11 mouse cellular contexts compared by ENCODE assay signal in the genomic region with DNA sequence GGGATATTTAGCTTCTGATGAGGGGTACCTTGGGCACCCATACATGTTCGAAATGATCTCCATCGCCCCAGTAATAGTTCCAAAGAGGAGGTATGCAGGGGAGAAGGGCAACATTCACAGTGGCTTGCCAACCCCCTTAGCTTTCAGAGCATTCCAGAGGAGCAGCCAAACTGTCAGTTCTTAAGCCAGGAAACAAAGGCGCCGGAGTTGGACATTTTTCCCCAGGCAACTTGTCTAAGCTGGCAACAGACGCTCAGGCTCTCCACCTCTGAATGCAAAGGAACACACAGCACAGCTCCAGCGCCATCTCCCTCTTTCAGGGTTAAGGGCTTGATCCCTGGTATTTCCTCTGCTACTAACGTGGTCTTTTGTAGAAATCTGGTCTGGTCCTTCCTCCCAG.
DNase-seq lines count a peak whose midpoint lies in the region; ATAC-seq lines count a peak whose summit lies in the region.
"Had no signal": no experiment of that assay in that cellular context is flagged by ENCODE, and none has a peak within 500 bp of the region (broad histone marks: within the 10 kb centered on the region; RNA-seq: fewer than 3 reads in every experiment).

No protein-coding gene starts in this region.

- 45% methylated on average over 7 of the region's 7 CpGs for WGBS in midbrain, embryonic 10.5 days
- 23% methylated on average over 7 of the region's 7 CpGs for WGBS in midbrain, embryonic 16.5 days
- 31% methylated on average over 7 of the region's 7 CpGs for WGBS in embryonic facial prominence, embryonic 11.5 days
- 54% methylated on average over 7 of the region's 7 CpGs for WGBS in kidney, embryonic 16.5 days

- no peak overlapping the region; the same call in 1 of the 2 replicates for H3K4me2 ChIP-seq in midbrain, embryonic 16.5 days (ENCODE audit: low read length)
- H3K4me2 ChIP-seq in embryonic facial prominence, embryonic 11.5 days (ENCODE audit: low read depth, low read length): no peak overlapping the region
- no peak overlapping the region for H3K4me2 ChIP-seq in kidney, embryonic 16.5 days (replicated peaks; ENCODE audit: low read depth, low read length)
- H3K4me2 ChIP-seq: embryonic facial prominence, embryonic 12.5 days had no signal

- no peak for ATAC-seq in midbrain, embryonic 16.5 days
- ATAC-seq in embryonic facial prominence, embryonic 11.5 days (replicated peaks; ENCODE audit: insufficient number of reproducible peaks, low FRiP score, low TSS enrichment, low read depth): no peak
- ATAC-seq in kidney, embryonic 16.5 days (ENCODE audit: low FRiP score, low TSS enrichment): no peak

- peaks cover 55% of the 10 kb centered on the region for H3K27me3 ChIP-seq in midbrain, embryonic 10.5 days (ENCODE audit: low read depth, poor library complexity, severe bottlenecking)
- H3K27me3 ChIP-seq in midbrain, embryonic 16.5 days (ENCODE audit: control insufficient read depth, insufficient read depth, low read depth, low read length): peaks cover 3% of the 10 kb centered on the region; the same call in 1 of the 2 replicates
- no peaks in the 10 kb centered on the region for H3K27me3 ChIP-seq in embryonic facial prominence, embryonic 11.5 days (ENCODE audit: control insufficient read depth, insufficient read depth, low read length)
- H3K27me3 ChIP-seq in kidney, embryonic 16.5 days (ENCODE audit: insufficient read depth, low read length): no peaks in the 10 kb centered on the region

- no peak overlapping the region for H3K4me3 ChIP-seq in midbrain, embryonic 10.5 days
- no peak overlapping the region for H3K4me3 ChIP-seq in midbrain, embryonic 16.5 days (ENCODE audit: low read depth, low read length)
- H3K4me3 ChIP-seq in embryonic facial prominence, embryonic 11.5 days (ENCODE audit: low read depth, low read length): no peak overlapping the region
- H3K4me3 ChIP-seq in kidney, embryonic 16.5 days (ENCODE audit: low read length): no peak overlapping the region
- H3K4me3 ChIP-seq: embryonic facial prominence, embryonic 12.5 days had no signal

- H3K4me1 ChIP-seq in midbrain, embryonic 10.5 days: peaks cover 54% of the 10 kb centered on the region
- H3K4me1 ChIP-seq in midbrain, embryonic 16.5 days (ENCODE audit: control insufficient read depth, insufficient read depth, low read length): peaks cover 7% of the 10 kb centered on the region
- H3K4me1 ChIP-seq in embryonic facial prominence, embryonic 11.5 days (ENCODE audit: control insufficient read depth, insufficient read depth, low read length): no peaks in the 10 kb centered on the region
- H3K4me1 ChIP-seq in kidney, embryonic 16.5 days (ENCODE audit: insufficient read depth, low read length): peaks cover 16% of the 10 kb centered on the region

- peak; percentile 33 for DNase-seq in midbrain, embryonic 10.5 days (ENCODE audit: low spot score)
- DNase-seq in embryonic facial prominence, embryonic 11.5 days (ENCODE audit: low spot score): peak; percentile 55
- peak; percentile 34 for DNase-seq in retina, postnatal 1 day
- no peak for DNase-seq in frontal cortex, adult 2 months (ENCODE audit: extremely low spot score in 1 of 2, low spot score in 1 of 2)
- no peak for DNase-seq in thymus, adult 18-20 months
- DNase-seq: adrenal gland, postnatal 14 days; cerebellum, adult 11 months; heart, postnatal 10 days had no signal

- no peaks in the 10 kb centered on the region for H3K36me3 ChIP-seq in midbrain, embryonic 10.5 days
- H3K36me3 ChIP-seq in midbrain, embryonic 16.5 days (ENCODE audit: control insufficient read depth, insufficient read depth, low read length): no peaks in the 10 kb centered on the region
- no peaks in the 10 kb centered on the region for H3K36me3 ChIP-seq in embryonic facial prominence, embryonic 11.5 days (replicated peaks; ENCODE audit: control insufficient read depth, insufficient read depth, low read depth, low read length)
- no peaks in the 10 kb centered on the region for H3K36me3 ChIP-seq in kidney, embryonic 16.5 days (ENCODE audit: insufficient read depth, low read length)
- H3K36me3 ChIP-seq: embryonic facial prominence, embryonic 12.5 days had no signal

- no peak overlapping the region for H3K27ac ChIP-seq in midbrain, embryonic 10.5 days (replicated peaks)
- H3K27ac ChIP-seq in midbrain, embryonic 16.5 days (ENCODE audit: low read length): no peak overlapping the region
- H3K27ac ChIP-seq in embryonic facial prominence, embryonic 11.5 days (replicated peaks; ENCODE audit: low read depth, low read length): no peak overlapping the region
- H3K27ac ChIP-seq in kidney, embryonic 16.5 days (ENCODE audit: low read length): peak overlapping the region; percentile 31; the same call in 1 of the 2 replicates
- H3K27ac ChIP-seq: embryonic facial prominence, embryonic 12.5 days had no signal

- H3K9me3 ChIP-seq in midbrain, embryonic 10.5 days (replicated peaks): no peaks in the 10 kb centered on the region
- no peaks in the 10 kb centered on the region for H3K9me3 ChIP-seq in midbrain, embryonic 16.5 days (replicated peaks; ENCODE audit: control insufficient read depth, low read length, poor library complexity, severe bottlenecking)
- H3K9me3 ChIP-seq in embryonic facial prominence, embryonic 11.5 days (replicated peaks; ENCODE audit: control insufficient read depth, low read length): no peaks in the 10 kb centered on the region
- no peaks in the 10 kb centered on the region for H3K9me3 ChIP-seq in kidney, embryonic 16.5 days (ENCODE audit: low read length)
- H3K9me3 ChIP-seq: embryonic facial prominence, embryonic 12.5 days had no signal

- no peak overlapping the region for H3K9ac ChIP-seq in midbrain, embryonic 16.5 days (ENCODE audit: low read depth, low read length)
- no peak overlapping the region for H3K9ac ChIP-seq in embryonic facial prominence, embryonic 11.5 days (replicated peaks; ENCODE audit: low read length)
- H3K9ac ChIP-seq in kidney, embryonic 16.5 days (replicated peaks; ENCODE audit: low read length): no peak overlapping the region
- H3K9ac ChIP-seq: embryonic facial prominence, embryonic 12.5 days had no signal

Comparison
In these comparisons a context has a peak if more than half of its experiments do, and no peak if none do; other contexts are left out.
1. DNase-seq: peak in midbrain, embryonic 10.5 days (single experiment), embryonic facial prominence, embryonic 11.5 days (single experiment) and retina, postnatal 1 day (single experiment); none in frontal cortex, adult 2 months (0 of 2) and thymus, adult 18-20 months (0 of 2).